ENCODE assay signal across 15 mouse cellular contexts in genomic region chr16:13207649-13208048, GRCm38 (mm10). TPM values are rescaled to one million over a fixed set of nuclear protein-coding genes. Genes with fewer than 3 reads are reported as not detected.
DNase-seq lines count a peak whose midpoint lies in the region; ATAC-seq and TF ChIP-seq lines count a peak whose summit lies in the region.
"Had no signal": no experiment of that assay in that cellular context is flagged by ENCODE, and none has a peak within 500 bp of the region (broad histone marks: within the 10 kb centered on the region; RNA-seq: fewer than 3 reads in every experiment).

No protein-coding gene starts in this region.

- no peaks in the 10 kb centered on the region for H3K36me3 ChIP-seq in hindbrain, embryonic 16.5 days (ENCODE audit: control insufficient read depth, insufficient read depth, low read length)
- no peaks in the 10 kb centered on the region for H3K36me3 ChIP-seq in hindbrain, embryonic 13.5 days
- H3K36me3 ChIP-seq in midbrain, embryonic 13.5 days, result no peaks in the 10 kb centered on the region
- no peaks in the 10 kb centered on the region for H3K36me3 ChIP-seq in midbrain, embryonic 15.5 days (replicated peaks)
- no peaks in the 10 kb centered on the region for H3K36me3 ChIP-seq in limb, embryonic 14.5 days (ENCODE audit: control insufficient read depth, insufficient read depth, low read length)
- H3K36me3 ChIP-seq in thymus, adult 2 months (ENCODE audit: control insufficient read depth, insufficient read depth, low read length), result no peaks in the 10 kb centered on the region

- no peak overlapping the region for H3K4me3 ChIP-seq in hindbrain, embryonic 16.5 days (ENCODE audit: low read length)
- H3K4me3 ChIP-seq in hindbrain, embryonic 13.5 days, result no peak overlapping the region
- no peak overlapping the region for H3K4me3 ChIP-seq in midbrain, embryonic 13.5 days (replicated peaks)
- no peak overlapping the region for H3K4me3 ChIP-seq in midbrain, embryonic 15.5 days
- no peak overlapping the region for H3K4me3 ChIP-seq in cortical plate, adult 2 months (ENCODE audit: insufficient read depth, low read length)
- no peak overlapping the region for H3K4me3 ChIP-seq in limb, embryonic 14.5 days (replicated peaks; ENCODE audit: low read length)
- no peak overlapping the region for H3K4me3 ChIP-seq in thymus, adult 2 months (ENCODE audit: control insufficient read depth, insufficient read depth, low read length)
- H3K4me3 ChIP-seq: heart, adult 2 months had no signal

- TF ChIP-seq CTCF in cortical plate, adult 2 months (IDR thresholded peaks at IDR 0.05; ENCODE audit: extremely low read depth, insufficient read depth, low read length), result no peak
- no peak for TF ChIP-seq CTCF in thymus, adult 2 months (IDR thresholded peaks at IDR 0.05; ENCODE audit: borderline replicate concordance, control insufficient read depth, extremely low read depth, insufficient read depth, low read length, poor library complexity)

- TF ChIP-seq POLR2A in cortical plate, adult 2 months (IDR thresholded peaks at IDR 0.05; ENCODE audit: extremely low read depth, insufficient read depth, low read length), result no peak
- no peak for TF ChIP-seq POLR2A in limb, embryonic 14.5 days (IDR thresholded peaks at IDR 0.05; ENCODE audit: borderline replicate concordance, extremely low read depth, insufficient read depth, insufficient read length)
- TF ChIP-seq POLR2A in thymus, adult 2 months (IDR thresholded peaks at IDR 0.05; ENCODE audit: control insufficient read depth, extremely low read depth, insufficient read depth, low read length, poor library complexity), result no peak

- no peaks in the 10 kb centered on the region for H3K4me1 ChIP-seq in hindbrain, embryonic 16.5 days (ENCODE audit: control insufficient read depth, insufficient read depth, low read depth, low read length)
- H3K4me1 ChIP-seq in hindbrain, embryonic 13.5 days (replicated peaks), result no peaks in the 10 kb centered on the region
- no peaks in the 10 kb centered on the region for H3K4me1 ChIP-seq in midbrain, embryonic 13.5 days (replicated peaks)
- no peaks in the 10 kb centered on the region for H3K4me1 ChIP-seq in midbrain, embryonic 15.5 days
- peaks cover 9% of the 10 kb centered on the region for H3K4me1 ChIP-seq in cortical plate, adult 2 months (ENCODE audit: control insufficient read depth, insufficient read depth, low read length)
- H3K4me1 ChIP-seq in limb, embryonic 14.5 days (ENCODE audit: control insufficient read depth, insufficient read depth, low read length), result 0 out of 2 replicates have a peak, but pooled peaks cover 5% of the 10 kb centered on the region
- H3K4me1 ChIP-seq in thymus, adult 2 months (replicated peaks; ENCODE audit: control insufficient read depth, insufficient read depth, low read length), result no peaks in the 10 kb centered on the region

- ATAC-seq in hindbrain, embryonic 16.5 days, result peak; percentile 27; the same call in 1 of the 2 replicates
- ATAC-seq in hindbrain, embryonic 13.5 days (ENCODE audit: low FRiP score), result no peak
- ATAC-seq in midbrain, embryonic 13.5 days, result 0 out of 2 replicates have a peak, but pooled peaks have one; percentile 58
- ATAC-seq in midbrain, embryonic 15.5 days (replicated peaks), result no peak
- peak; percentile 75 for ATAC-seq in limb, embryonic 14.5 days (ENCODE audit: low FRiP score, low read depth)
- ATAC-seq: CD4-positive, CD25-positive, alpha-beta regulatory T cell, adult 4 months; forebrain, postnatal 0 days had no signal

- H3K9me3 ChIP-seq in hindbrain, embryonic 16.5 days (ENCODE audit: control insufficient read depth, low read length), result no peaks in the 10 kb centered on the region
- no peaks in the 10 kb centered on the region for H3K9me3 ChIP-seq in hindbrain, embryonic 13.5 days
- H3K9me3 ChIP-seq in midbrain, embryonic 13.5 days, result no peaks in the 10 kb centered on the region
- H3K9me3 ChIP-seq in midbrain, embryonic 15.5 days, result no peaks in the 10 kb centered on the region
- no peaks in the 10 kb centered on the region for H3K9me3 ChIP-seq in limb, embryonic 14.5 days (ENCODE audit: control insufficient read depth, low read length)

- no peak overlapping the region for H3K4me2 ChIP-seq in hindbrain, embryonic 16.5 days (ENCODE audit: low read length)
- no peak overlapping the region for H3K4me2 ChIP-seq in hindbrain, embryonic 13.5 days
- no peak overlapping the region for H3K4me2 ChIP-seq in midbrain, embryonic 13.5 days (replicated peaks)
- H3K4me2 ChIP-seq in midbrain, embryonic 15.5 days, result no peak overlapping the region
- H3K4me2 ChIP-seq in limb, embryonic 14.5 days (replicated peaks; ENCODE audit: low read depth, low read length, severe bottlenecking), result no peak overlapping the region

- DNase-seq in limb, embryonic 14.5 days (ENCODE audit: low spot score), result peak; percentile 57
- no peak for DNase-seq in urinary bladder, adult 18-20 months (ENCODE audit: low spot score in 2 of 2)
- no peak for DNase-seq in thymus, adult 2 months
- DNase-seq: cerebellum, adult 11 months; forebrain, postnatal 0 days; lung, postnatal 10 days; thymus, postnatal 14 days had no signal

- no peaks in the 10 kb centered on the region for H3K27me3 ChIP-seq in hindbrain, embryonic 16.5 days (replicated peaks; ENCODE audit: control insufficient read depth, insufficient read depth, low read length)
- no peaks in the 10 kb centered on the region for H3K27me3 ChIP-seq in hindbrain, embryonic 13.5 days
- H3K27me3 ChIP-seq in midbrain, embryonic 13.5 days, result no peaks in the 10 kb centered on the region
- H3K27me3 ChIP-seq in midbrain, embryonic 15.5 days (replicated peaks), result no peaks in the 10 kb centered on the region
- no peaks in the 10 kb centered on the region for H3K27me3 ChIP-seq in limb, embryonic 14.5 days (ENCODE audit: control insufficient read depth, insufficient read depth, low read length)
- no peaks in the 10 kb centered on the region for H3K27me3 ChIP-seq in thymus, adult 2 months (ENCODE audit: control insufficient read depth, insufficient read depth, low read length)

- no peak overlapping the region for H3K27ac ChIP-seq in hindbrain, embryonic 16.5 days (ENCODE audit: low read depth, low read length)
- no peak overlapping the region for H3K27ac ChIP-seq in hindbrain, embryonic 13.5 days
- no peak overlapping the region for H3K27ac ChIP-seq in midbrain, embryonic 13.5 days
- no peak overlapping the region for H3K27ac ChIP-seq in midbrain, embryonic 15.5 days
- H3K27ac ChIP-seq in cortical plate, adult 2 months (ENCODE audit: insufficient read depth, low read length), result peak overlapping the region; percentile 32; the same call in 1 of the 2 replicates
- H3K27ac ChIP-seq in limb, embryonic 14.5 days (replicated peaks; ENCODE audit: low read depth, low read length), result no peak overlapping the region
- H3K27ac ChIP-seq in thymus, adult 2 months (ENCODE audit: control insufficient read depth, insufficient read depth, low read length), result no peak overlapping the region
- H3K27ac ChIP-seq: heart, adult 2 months; liver, embryonic 14.5 days had no signal

- H3K9ac ChIP-seq in hindbrain, embryonic 16.5 days (ENCODE audit: low read depth, low read length), result no peak overlapping the region
- no peak overlapping the region for H3K9ac ChIP-seq in hindbrain, embryonic 13.5 days
- H3K9ac ChIP-seq in midbrain, embryonic 13.5 days (replicated peaks), result no peak overlapping the region
- H3K9ac ChIP-seq in midbrain, embryonic 15.5 days, result no peak overlapping the region
- H3K9ac ChIP-seq in limb, embryonic 14.5 days (ENCODE audit: low read depth, low read length, severe bottlenecking), result no peak overlapping the region
- H3K9ac ChIP-seq: forebrain, postnatal 0 days; liver, embryonic 14.5 days had no signal

- WGBS in hindbrain, embryonic 16.5 days, result 48% methylated on average over 5 of the region's 5 CpGs
- WGBS in hindbrain, embryonic 13.5 days, result 43% methylated on average over 5 of the region's 5 CpGs
- 51% methylated on average over 5 of the region's 5 CpGs for WGBS in midbrain, embryonic 13.5 days
- WGBS in midbrain, embryonic 15.5 days, result 48% methylated on average over 5 of the region's 5 CpGs
- 12% methylated on average over 5 of the region's 5 CpGs for WGBS in limb, embryonic 14.5 days
- 87% methylated on average over 5 of the region's 5 CpGs for WGBS in thymus, adult 2 months

RNA-seq across cellular contexts. Expression of gene Mrtfb, which starts 48.6 kb away (rescaled TPM):
- 10.5 and 12.2 TPM in 2 replicates for polyA plus RNA-seq in hindbrain, embryonic 16.5 days (2015; fragmentation: Nextera tagmentation; extraction: Ambion mirVana)
- polyA plus RNA-seq in hindbrain, embryonic 13.5 days (2015; fragmentation: Nextera tagmentation; extraction: Ambion mirVana), result 10.7 and 12.7 TPM in 2 replicates
- 10.0 and 12.6 TPM in 2 replicates for polyA plus RNA-seq in midbrain, embryonic 13.5 days (2015; fragmentation: Nextera tagmentation; extraction: Ambion mirVana)
- 11.9 and 14.0 TPM in 2 replicates for polyA plus RNA-seq in midbrain, embryonic 15.5 days (2015; fragmentation: Nextera tagmentation; extraction: Ambion mirVana)
- polyA plus RNA-seq in cortical plate, adult 2 months (2012; rRNA removed), result 67.5 and 67.6 TPM in 2 replicates
- polyA plus RNA-seq in limb, embryonic 14.5 days (2012; rRNA removed), result 11.8 and 12.6 TPM in 2 replicates
- polyA plus RNA-seq in limb, embryonic 14.5 days (2014; fragmentation: Nextera tagmentation; extraction: Ambion mirVana), result 26.0 and 31.8 TPM in 2 replicates
- polyA plus RNA-seq in thymus, adult 2 months (2012; rRNA removed), result 8.5 and 10.4 TPM in 2 replicates

Comparison
In these comparisons a context has a peak if more than half of its experiments do, and no peak if none do; other contexts are left out.
1. ATAC-seq: peak in hindbrain, embryonic 16.5 days (single experiment), midbrain, embryonic 13.5 days (single experiment) and limb, embryonic 14.5 days (single experiment); none in hindbrain, embryonic 13.5 days (single experiment) and midbrain, embryonic 15.5 days (single experiment).